Mouse (Mus musculus) limb, embryonic 14.5 days (tissue): ENCODE results near the gene Smim14. TPM values are rescaled to one million over a fixed set of nuclear protein-coding genes. Genes with fewer than 3 reads are reported as not detected.

Experiments
- ATAC-seq: fragments of 200-750 bp; cut with Nextera tagmentation; 2 replicates; pipeline ENCODE4 v1.8.0; 2017; ENCODE audit warnings: low read depth, moderate number of reproducible peaks, moderate TSS enrichment; ENCODE audit not compliant: low FRiP score
- DNase-seq: peaks from one replicate; pipeline ENCODE4 v3.0.0-alpha.2; 2015; ENCODE audit warnings: low spot score
- H3K27ac ChIP-seq: fragments of 300-500 bp; sonication (generic); replicated peaks from 2 replicates; pipeline ENCODE4 v1.5.1; 2014; ENCODE audit warnings: low read depth, mild to moderate bottlenecking, low read length, moderate library complexity, mixed read lengths
- H3K27me3 ChIP-seq: fragments of 300-500 bp; sonication (generic); 2 replicates; pipeline ENCODE4 v1.6.1; 2014; ENCODE audit warnings: low read length, mixed read lengths; ENCODE audit not compliant: control insufficient read depth, insufficient read depth
- H3K36me3 ChIP-seq: fragments of 300-500 bp; sonication (generic); 2 replicates; pipeline ENCODE4 v1.6.1; 2014; ENCODE audit warnings: mild to moderate bottlenecking, low read length, moderate library complexity, mixed read lengths; ENCODE audit not compliant: control insufficient read depth, insufficient read depth
- H3K4me1 ChIP-seq: fragments of 300-500 bp; sonication (generic); 2 replicates; pipeline ENCODE4 v1.6.1; 2014; ENCODE audit warnings: antibody characterized with exemption, low read length, mixed read lengths; ENCODE audit not compliant: control insufficient read depth, insufficient read depth
- H3K4me2 ChIP-seq: fragments of 300-500 bp; sonication (generic); replicated peaks from 2 replicates; pipeline ENCODE4 v1.6.1; 2014; ENCODE audit warnings: low read depth, mild to moderate bottlenecking, low read length, moderate library complexity; ENCODE audit not compliant: severe bottlenecking
- H3K4me3 ChIP-seq: fragments of 300-500 bp; sonication (generic); replicated peaks from 2 replicates; pipeline ENCODE4 v1.5.1; 2014; ENCODE audit warnings: low read length
- H3K9ac ChIP-seq: fragments of 300-500 bp; sonication (generic); 2 replicates; pipeline ENCODE4 v1.6.1; 2014; ENCODE audit warnings: mild to moderate bottlenecking, low read depth, low read length, moderate library complexity; ENCODE audit not compliant: severe bottlenecking
- H3K9me3 ChIP-seq: fragments of 300-500 bp; sonication (generic); 2 replicates; pipeline ENCODE4 v1.6.1; 2016; ENCODE audit warnings: low read length; ENCODE audit not compliant: control insufficient read depth
- POLR2A ChIP-seq: fragments of 200-500 bp; IDR thresholded peaks from 2 replicates; pipeline ENCODE4 v1.8.0; 2012; ENCODE audit warnings: inconsistent platforms, mild to moderate bottlenecking, moderate library complexity, borderline replicate concordance; ENCODE audit not compliant: insufficient read depth, insufficient read length; ENCODE audit errors: extremely low read depth
- WGBS: fragments of 180-500 bp; shearing (Covaris S2); extraction: QIAGEN DNeasy Blood & Tissue Kit; methylation state at CpG from one replicate; pipeline ENCODE4 v1.1.7; 2014; 5-methylcytosine and 5-hydroxymethylcytosine counted together
- polyA plus RNA-seq, 2 experiments: library from polyadenylated mRNA; depleted of rRNA in 1 of 2; stranded (reverse) in 1 of 2; unstranded in 1 of 2; fragments of >200 nt; fragmentation: Nextera tagmentation in 1 of 2; extraction: Ambion mirVana in 1 of 2; gene quantifications; 2 replicates each; pipeline versions ENCODE4 v1.2.1 to v1.2.3; 2012 to 2014

The Smim14 gene
- polyA plus RNA-seq, 2 experiments: 76.7 to 138 TPM

DNA sequence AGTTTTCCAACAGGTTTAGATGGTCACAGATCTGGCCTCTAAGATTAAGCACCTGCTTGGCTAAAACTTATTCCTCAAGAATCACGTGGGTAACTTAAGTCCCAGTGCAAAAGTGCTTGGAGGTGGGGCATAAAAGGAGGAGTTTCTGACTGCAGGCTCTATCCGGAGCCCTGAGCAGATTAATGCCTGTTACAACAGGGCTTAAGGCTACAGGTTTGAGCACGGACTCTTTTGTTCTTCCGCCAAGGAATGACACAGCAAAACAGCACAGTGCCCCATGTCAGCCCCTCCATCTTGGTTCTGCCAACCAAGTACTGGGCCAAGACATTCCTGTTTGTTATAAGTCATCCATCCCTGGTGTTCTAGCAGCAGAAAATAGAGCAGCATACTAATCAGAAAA is 108.7 kb downstream of the Smim14 start:
- H3K4me1 ChIP-seq: peaks cover 8% of the 10 kb centered on the region; the same call in 1 of the 2 replicates
- H3K9ac ChIP-seq: no peak overlapping the region
- H3K36me3 ChIP-seq: peaks cover 49% of the 10 kb centered on the region
- H3K9me3 ChIP-seq: no peaks in the 10 kb centered on the region
- no peak for TF ChIP-seq POLR2A
- no peaks in the 10 kb centered on the region for H3K27me3 ChIP-seq
- H3K4me2 ChIP-seq: no peak overlapping the region
- H3K4me3 ChIP-seq: no peak overlapping the region
- WGBS: 45% methylated on average over 4 of the region's 4 CpGs
- ATAC-seq: no peak
- DNase-seq: no peak
- H3K27ac ChIP-seq: no peak overlapping the region

DNA sequence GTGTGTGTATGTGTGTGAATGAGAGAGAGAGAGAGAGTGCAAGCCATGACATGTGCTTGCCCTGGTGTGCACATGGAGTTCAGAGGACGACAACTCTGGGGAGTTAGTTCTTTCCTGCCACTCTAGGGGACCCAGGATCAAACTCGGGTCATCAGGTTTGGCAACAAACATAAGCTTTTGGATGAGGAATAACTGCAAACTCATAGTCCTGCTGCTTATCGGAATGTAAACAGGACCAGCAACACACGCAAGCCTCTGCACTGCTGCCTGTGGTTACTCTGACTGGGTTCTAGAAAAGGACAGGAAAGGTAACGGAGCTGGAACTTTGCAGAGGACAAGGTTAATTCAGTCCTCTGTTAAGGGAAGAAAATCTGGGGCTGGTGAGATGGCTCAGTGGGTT is 111.7 kb downstream of the Smim14 start:
- ATAC-seq (no peak), DNase-seq (no peak)
- Histone ChIP-seq H3K9ac (no peak overlapping the region), H3K9me3 (no peaks in the 10 kb centered on the region), H3K4me2 (no peak overlapping the region), H3K36me3 (peaks cover 76% of the 10 kb centered on the region), H3K27me3 (no peaks in the 10 kb centered on the region), H3K27ac (no peak overlapping the region), H3K4me1 (peaks cover 4% of the 10 kb centered on the region; the same call in 1 of the 2 replicates), H3K4me3 (no peak overlapping the region)
- TF ChIP-seq POLR2A: no peak
- WGBS: 93% methylated on average over 5 of the region's 5 CpGs

DNA sequence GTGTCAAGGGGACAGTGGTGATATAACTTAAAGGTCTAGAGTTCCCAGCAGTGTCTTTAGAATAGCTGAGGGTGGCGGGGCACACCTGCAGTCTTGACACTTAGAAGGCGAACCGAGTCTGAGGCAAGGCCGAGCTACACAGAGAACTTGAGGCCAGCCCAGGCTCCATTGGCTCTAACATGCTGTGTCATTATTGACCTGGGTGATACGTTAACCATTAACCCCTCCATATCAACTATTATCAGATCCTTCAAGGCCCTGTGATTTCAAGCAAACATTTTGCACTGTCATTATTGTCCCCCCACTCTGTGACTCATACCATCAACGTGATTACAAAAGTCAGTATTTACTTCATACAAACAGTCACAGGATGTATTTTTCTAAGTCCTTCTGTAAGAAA is 112.8 kb downstream of the Smim14 start:
- Histone ChIP-seq H3K36me3 (peaks cover 83% of the 10 kb centered on the region), H3K4me1 (peaks cover 4% of the 10 kb centered on the region; the same call in 1 of the 2 replicates), H3K27ac (no peak overlapping the region), H3K27me3 (no peaks in the 10 kb centered on the region), H3K9ac (no peak overlapping the region), H3K4me3 (no peak overlapping the region), H3K4me2 (no peak overlapping the region), H3K9me3 (no peaks in the 10 kb centered on the region)
- DNase-seq (no peak), ATAC-seq (no peak)
- 95% methylated on average over 6 of the region's 6 CpGs for WGBS
- no peak for TF ChIP-seq POLR2A

DNA sequence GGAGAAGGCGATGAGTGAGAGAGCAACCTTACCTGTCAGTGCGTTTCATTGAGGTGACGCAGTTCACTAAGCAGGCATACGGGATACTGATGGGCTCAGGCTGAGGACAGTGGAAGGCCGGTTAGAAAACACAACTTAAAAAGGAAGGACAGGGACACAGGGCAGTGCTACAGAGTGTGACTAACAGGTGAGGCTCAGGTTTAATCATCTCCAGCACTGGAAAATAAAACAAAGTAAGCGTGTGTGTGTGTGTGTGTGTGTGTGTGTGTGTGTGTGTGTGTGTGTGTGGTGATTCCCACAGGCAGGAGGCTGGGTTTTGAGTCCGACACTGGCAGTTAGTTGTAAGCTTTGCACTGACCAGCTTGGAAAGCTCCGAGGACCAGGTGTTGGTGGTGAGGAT is 114.2 kb downstream of the Smim14 start:
- no peaks in the 10 kb centered on the region for H3K4me1 ChIP-seq
- peaks cover 89% of the 10 kb centered on the region for H3K36me3 ChIP-seq
- no peak overlapping the region for H3K4me3 ChIP-seq
- ATAC-seq (no peak), DNase-seq (no peak)
- no peaks in the 10 kb centered on the region for H3K9me3 ChIP-seq
- 89% methylated on average over 8 of the region's 8 CpGs for WGBS
- no peak overlapping the region for H3K4me2 ChIP-seq
- no peaks in the 10 kb centered on the region for H3K27me3 ChIP-seq
- H3K27ac ChIP-seq: no peak overlapping the region
- no peak overlapping the region for H3K9ac ChIP-seq
- no peak for TF ChIP-seq POLR2A

DNA sequence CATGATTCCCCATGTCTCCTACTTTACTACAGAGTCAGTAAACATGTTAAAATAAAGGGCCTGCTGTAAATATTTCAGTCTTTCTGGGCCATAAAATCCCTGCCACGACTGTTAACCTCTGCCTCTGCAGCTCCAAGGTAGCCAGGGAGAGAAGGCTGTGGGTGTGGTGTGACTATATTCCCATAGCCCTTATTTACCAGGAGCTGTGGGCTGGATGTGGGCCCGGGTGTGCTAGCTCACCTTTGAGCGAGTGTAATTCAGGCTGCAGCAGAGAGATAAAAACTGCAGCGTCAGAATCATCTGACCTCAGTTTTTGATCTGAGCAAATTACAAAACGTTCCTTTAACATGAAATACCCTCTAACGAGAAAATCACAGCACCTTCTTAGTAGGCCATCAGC is 116.2 kb downstream of the Smim14 start:
- ATAC-seq (no peak), DNase-seq (no peak)
- no peak overlapping the region for H3K4me3 ChIP-seq
- H3K36me3 ChIP-seq: peaks cover 93% of the 10 kb centered on the region
- no peak overlapping the region for H3K27ac ChIP-seq
- no peak overlapping the region for H3K4me2 ChIP-seq
- no peak overlapping the region for H3K9ac ChIP-seq
- no peaks in the 10 kb centered on the region for H3K9me3 ChIP-seq
- 41% methylated on average over 6 of the region's 6 CpGs for WGBS
- H3K4me1 ChIP-seq: peaks cover 6% of the 10 kb centered on the region
- H3K27me3 ChIP-seq: no peaks in the 10 kb centered on the region
- TF ChIP-seq POLR2A: no peak

DNA sequence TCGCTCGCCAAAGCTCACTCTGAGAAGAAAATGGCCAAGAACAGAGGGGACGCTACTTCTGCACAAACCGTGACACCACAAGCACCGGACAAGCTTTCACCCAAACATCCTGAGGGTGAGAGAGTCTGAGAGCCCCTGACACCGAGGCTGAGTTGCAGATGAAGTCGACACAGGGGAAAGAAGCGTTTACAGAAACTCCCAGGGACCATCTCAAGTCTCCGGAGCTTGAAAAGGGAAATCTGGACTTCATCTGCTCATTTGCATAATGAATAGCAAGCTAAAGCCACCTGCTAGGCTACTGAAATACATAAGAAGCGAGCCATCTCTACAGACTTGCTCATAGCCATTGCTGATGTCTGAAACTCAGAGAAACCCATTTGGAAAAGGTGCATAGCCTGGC is 117.8 kb downstream of the Smim14 start:
- WGBS: 82% methylated on average over 10 of the region's 10 CpGs
- DNase-seq (no peak), ATAC-seq (no peak)
- Histone ChIP-seq H3K9me3 (no peaks in the 10 kb centered on the region), H3K4me3 (no peak overlapping the region), H3K4me2 (no peak overlapping the region), H3K36me3 (peaks cover 88% of the 10 kb centered on the region), H3K27me3 (no peaks in the 10 kb centered on the region), H3K4me1 (peaks cover 10% of the 10 kb centered on the region), H3K9ac (no peak overlapping the region), H3K27ac (no peak overlapping the region)
- TF ChIP-seq POLR2A: no peak
